Mouse (Mus musculus) cerebellum, adult 11 months (tissue): ENCODE data around the gene 1700015G11Rik.

Experiments used
- DNase-seq: peaks from one replicate; pipeline ENCODE4 v3.0.0; 2022

Gene 1700015G11Rik

GRCm38 (mm10) chr7:51964681-51965080 is 50.8 kb downstream of the 1700015G11Rik start:
- DNase-seq: no peak

GRCm38 (mm10) chr7:51962219-51962952 is 53.1 kb downstream of the 1700015G11Rik start:
- DNase-seq: no peak
